Mouse (Mus musculus) layer of hippocampus, postnatal 14 days (tissue): ENCODE measurements at regions not wholly inside any gene's neighbourhood (a gene's known extent, or its start where the extent isn't known, plus 50 kb on each side); places are given as distances from the start of the nearest gene placed in this dataset.

ENCODE experiments used
- DNase-seq, 2 experiments: peaks; one replicate each; pipeline ENCODE4 v3.0.0; 2021 to 2022; ENCODE audit warnings: low spot score in 2 of 2, mixed read lengths in 1 of 2

GRCm38 (mm10) chr2:148171699-148172098 lies 124.9 kb upstream of the Foxa2 start:
- no peak for DNase-seq

DNA sequence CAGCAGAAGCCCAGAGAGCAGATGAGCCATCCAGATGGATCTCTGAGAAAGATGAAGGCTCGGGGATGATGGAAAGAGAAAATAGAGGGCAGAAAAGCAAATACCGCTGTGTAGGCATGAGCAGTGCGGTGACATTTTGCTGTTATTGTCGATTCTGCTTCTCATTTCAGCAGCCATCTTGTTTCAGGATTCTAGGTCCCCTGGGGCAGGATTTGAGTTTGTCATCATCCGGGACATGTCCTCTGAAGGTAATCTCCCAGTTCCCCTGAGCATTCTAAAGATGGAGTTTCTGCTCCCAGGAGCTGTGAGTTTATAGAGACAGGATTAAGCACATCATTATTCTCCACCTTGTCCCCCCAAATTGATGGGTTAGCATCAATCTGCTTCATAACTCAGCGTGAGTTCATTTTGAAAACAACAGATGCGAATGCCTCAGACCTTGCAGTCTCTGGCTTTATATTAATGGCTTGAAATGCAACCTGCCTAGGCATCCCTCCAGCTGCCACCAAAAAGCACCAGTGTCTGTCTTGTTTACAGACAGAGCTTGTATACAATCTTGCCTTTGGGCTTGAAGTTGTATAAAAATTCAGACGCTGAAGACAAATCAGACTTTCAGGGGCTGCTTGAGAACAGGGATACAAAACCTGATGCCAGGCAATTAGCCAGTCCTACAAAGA lies 128.6 kb upstream of the Foxa2 start:
- DNase-seq = no peak

DNA sequence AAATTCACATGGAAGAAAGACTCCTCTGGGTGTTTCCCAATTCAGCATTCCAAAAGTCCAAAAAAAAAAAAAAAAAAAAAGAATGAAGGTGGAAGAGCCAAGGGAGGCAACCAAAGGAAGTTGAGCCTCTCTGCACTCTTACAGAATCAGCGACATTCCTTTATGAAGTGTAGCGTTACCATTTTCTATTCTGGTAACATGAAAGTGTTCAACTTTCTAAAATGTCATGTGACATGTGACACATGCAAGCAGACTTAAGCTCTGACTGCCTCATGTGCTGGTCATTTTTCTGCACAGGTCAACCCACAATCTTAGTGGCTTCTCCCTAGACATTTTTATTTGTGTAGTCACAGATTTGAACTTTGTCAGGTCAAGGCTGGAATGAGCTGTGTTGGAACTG lies 133.5 kb upstream of the Foxa2 start:
- DNase-seq = no peak

- DNase-seq = no peak
Observed at GRCm38 (mm10) chr2:148181518-148181917, 134.7 kb upstream of the Foxa2 start.

GRCm38 (mm10) chr2:148182492-148183052 lies 135.8 kb upstream of the Foxa2 start:
- DNase-seq = no peak

- no peak for DNase-seq
Observed at GRCm38 (mm10) chr2:148184801-148185212, 138.0 kb upstream of the Foxa2 start.

GRCm38 (mm10) chr2:148186363-148186991 lies 139.7 kb upstream of the Foxa2 start:
- no peak for DNase-seq

DNA sequence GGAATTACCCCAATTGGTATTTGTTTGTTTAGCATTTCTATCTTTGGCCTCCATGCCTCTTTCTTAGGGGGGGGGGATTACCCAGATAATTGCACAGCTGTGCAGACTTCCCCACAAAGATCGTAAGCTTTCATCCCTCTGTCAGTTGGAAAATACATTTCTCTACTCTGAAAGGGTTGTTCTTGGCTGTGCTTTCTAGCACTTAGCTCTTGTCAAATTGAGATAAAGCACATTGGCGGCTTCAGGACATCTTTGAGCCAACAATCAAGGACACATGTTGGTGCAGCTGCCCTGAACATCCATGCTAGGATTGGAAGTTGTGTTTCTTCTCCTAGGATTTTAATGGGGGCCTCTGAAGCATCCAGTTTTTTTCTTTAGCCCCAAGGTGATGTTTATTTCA lies 142.1 kb upstream of the Foxa2 start:
- DNase-seq = no peak

- no peak for DNase-seq
Observed at GRCm38 (mm10) chr2:148189287-148189686, 142.5 kb upstream of the Foxa2 start.

GRCm38 (mm10) chr2:148192946-148193345 lies 146.2 kb upstream of the Foxa2 start:
- DNase-seq = peak in 1 of 2 experiments; percentile 5

DNA sequence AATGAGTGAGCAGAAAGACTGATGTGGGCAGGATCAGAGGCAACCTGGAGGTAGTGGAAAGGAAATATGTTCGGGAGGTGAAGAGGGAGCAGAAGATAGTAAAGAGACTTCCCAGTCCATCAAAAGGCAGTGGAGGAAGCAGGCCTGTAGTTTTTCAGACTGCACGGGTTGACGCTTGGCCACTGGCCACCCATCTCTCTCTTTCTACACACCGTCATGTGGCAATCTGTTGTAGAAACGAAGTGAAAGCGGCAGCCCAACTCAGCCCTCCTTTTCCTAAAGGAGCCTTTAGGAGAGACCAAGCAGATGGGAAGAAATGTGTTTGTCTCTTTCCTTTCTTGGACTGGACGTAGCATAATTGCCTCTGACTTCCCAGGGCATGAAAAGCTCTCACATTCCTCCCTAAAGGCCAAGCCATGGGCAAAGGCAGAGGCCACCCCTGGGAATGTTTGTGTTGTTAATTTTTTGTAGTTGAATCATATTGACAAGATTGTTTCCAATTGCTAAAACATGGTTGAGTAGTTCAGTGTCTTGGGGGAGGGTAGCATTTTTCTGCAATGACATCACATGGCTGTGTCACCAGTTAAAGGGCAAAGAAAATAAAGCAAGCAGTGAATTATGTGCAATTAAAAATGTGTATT lies 150.7 kb upstream of the Foxa2 start:
- DNase-seq = no peak

- peak; percentile 4 to 5 for DNase-seq
Observed at GRCm38 (mm10) chr2:148206633-148207032, 159.9 kb upstream of the Foxa2 start.

GRCm38 (mm10) chr2:148210813-148211212 lies 164.0 kb upstream of the Foxa2 start:
- DNase-seq = no peak

- DNase-seq = no peak
Observed at GRCm38 (mm10) chr2:148217136-148217535, 170.4 kb upstream of the Foxa2 start.

DNA sequence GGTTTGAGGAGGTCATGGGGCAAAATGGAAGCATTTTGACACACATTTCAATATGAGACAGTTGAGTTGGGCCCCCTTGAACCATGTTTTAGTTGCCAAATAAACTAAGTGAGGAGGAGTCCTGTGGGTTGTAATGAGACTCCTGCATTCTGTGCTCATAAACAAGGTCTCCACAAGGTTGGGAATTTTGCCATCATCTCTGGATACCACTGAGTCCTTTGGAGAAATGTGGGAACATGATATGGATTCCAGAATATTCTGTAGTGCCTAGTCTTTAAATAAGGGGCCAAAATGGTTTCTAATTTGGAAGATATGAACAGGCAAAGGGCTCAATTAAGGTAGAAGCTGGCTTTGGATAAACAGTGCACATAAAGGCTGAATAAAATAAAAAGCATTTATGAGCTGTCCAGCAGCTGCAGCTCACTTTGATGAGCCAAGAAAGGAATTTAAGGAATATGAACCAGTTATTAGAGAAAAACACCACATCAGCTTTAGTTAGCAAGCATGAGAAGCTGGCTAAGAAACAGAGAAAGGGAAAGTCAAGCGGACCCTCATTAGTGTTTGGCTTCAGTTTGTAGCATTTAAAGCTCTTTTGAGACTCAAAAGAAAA lies 161.3 kb upstream of the Sstr4 start:
- no peak for DNase-seq

- no peak for DNase-seq
Observed at GRCm38 (mm10) chr2:148237121-148237520, 158.0 kb upstream of the Sstr4 start.

DNA sequence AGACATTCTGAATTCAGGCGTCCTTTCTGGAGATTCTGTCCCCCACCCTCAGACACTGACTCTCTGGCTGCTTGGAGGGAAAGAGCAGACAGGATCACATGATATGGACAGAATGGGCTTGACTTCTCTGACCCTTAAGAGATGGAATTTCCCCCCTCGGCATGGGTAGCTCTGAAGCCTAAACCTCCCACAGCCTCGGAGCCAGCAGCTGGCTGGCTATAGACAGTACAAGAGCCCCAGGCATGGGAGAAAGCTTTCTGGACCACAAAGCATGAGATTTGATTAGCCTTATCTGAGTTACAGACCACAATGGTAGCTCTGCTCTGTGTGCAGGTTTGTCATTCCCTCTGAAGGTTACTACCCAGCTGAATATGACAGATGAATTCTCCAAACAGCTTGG lies 156.1 kb upstream of the Sstr4 start:
- DNase-seq = no peak

DNA sequence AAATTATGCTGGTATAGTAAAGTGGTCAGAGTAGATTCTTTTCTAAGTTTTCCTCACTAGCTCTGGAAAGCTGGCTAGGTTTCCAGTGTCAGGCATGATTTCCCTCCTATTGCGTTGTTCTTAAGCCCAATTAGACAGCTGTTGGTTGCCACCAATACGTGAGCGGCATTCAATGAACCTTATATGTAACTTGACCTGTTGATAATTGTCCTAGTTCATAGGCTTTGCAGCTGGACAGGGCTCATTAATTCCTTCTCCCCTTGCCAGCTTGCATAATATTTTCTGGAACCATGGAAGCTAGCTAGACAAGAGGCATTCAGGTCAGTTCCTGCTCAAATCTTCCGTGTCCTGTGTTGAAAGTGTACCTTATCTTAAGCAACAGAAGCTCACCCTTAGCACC lies 152.9 kb upstream of the Sstr4 start:
- no peak for DNase-seq

- DNase-seq = no peak
Observed at GRCm38 (mm10) chr2:148245575-148245974, 149.6 kb upstream of the Sstr4 start.

GRCm38 (mm10) chr2:148250902-148251301 lies 144.2 kb upstream of the Sstr4 start:
- DNase-seq = no peak

- no peak for DNase-seq
Observed at GRCm38 (mm10) chr2:148255662-148256061, 139.5 kb upstream of the Sstr4 start.
